Mouse (Mus musculus) embryonic facial prominence, embryonic 15.5 days (tissue): ENCODE data around the gene Zfp872. TPM values are rescaled to one million over a fixed set of nuclear protein-coding genes. Genes with fewer than 3 reads are reported as not detected.
"Not testable (repeated sequence)": the region's sequence is repeated elsewhere in the genome, so short reads cannot be mapped to it uniquely, and the experiment has no call there.

Source experiments
- ATAC-seq: fragments of 200-750 bp; cut with Nextera tagmentation; 2 replicates; pipeline ENCODE4 v1.8.0; 2017; ENCODE audit warnings: low read depth, moderate TSS enrichment; ENCODE audit not compliant: insufficient number of reproducible peaks, low FRiP score, low TSS enrichment
- H3K27ac ChIP-seq: fragments of 300-500 bp; sonication (generic); replicated peaks from 2 replicates; pipeline ENCODE4 v1.5.1; 2015; ENCODE audit warnings: mild to moderate bottlenecking, inconsistent platforms
- H3K27me3 ChIP-seq: fragments of 300-500 bp; sonication (generic); 2 replicates; pipeline ENCODE4 v1.6.1; 2015; ENCODE audit warnings: inconsistent platforms
- H3K36me3 ChIP-seq: fragments of 300-500 bp; sonication (generic); 2 replicates; pipeline ENCODE4 v1.6.1; 2015; ENCODE audit warnings: mild to moderate bottlenecking, inconsistent platforms
- H3K4me1 ChIP-seq: fragments of 300-500 bp; sonication (generic); 2 replicates; pipeline ENCODE4 v1.6.1; 2015; ENCODE audit warnings: inconsistent platforms
- H3K4me2 ChIP-seq: fragments of 300-500 bp; sonication (generic); replicated peaks from 2 replicates; pipeline ENCODE4 v1.6.1; 2015; ENCODE audit warnings: mild to moderate bottlenecking, inconsistent platforms
- H3K4me3 ChIP-seq: fragments of 300-500 bp; sonication (generic); replicated peaks from 2 replicates; pipeline ENCODE4 v1.5.1; 2015; ENCODE audit warnings: mild to moderate bottlenecking, inconsistent platforms
- H3K9ac ChIP-seq: fragments of 300-500 bp; sonication (generic); 2 replicates; pipeline ENCODE4 v1.6.1; 2015; ENCODE audit warnings: inconsistent platforms
- H3K9me3 ChIP-seq: fragments of 300-500 bp; sonication (generic); replicated peaks from 2 replicates; pipeline ENCODE4 v1.6.1; 2016; ENCODE audit warnings: inconsistent platforms
- WGBS: fragments of 180-500 bp; shearing (Covaris S2); methylation state at CpG from one replicate; pipeline ENCODE4 v1.1.7; 2015; 5-methylcytosine and 5-hydroxymethylcytosine counted together
- polyA plus RNA-seq: library from polyadenylated mRNA; unstranded; fragments of >200 nt; fragmentation: Nextera tagmentation; extraction: Ambion mirVana; gene quantifications from 2 replicates; pipeline ENCODE4 v1.2.1, GENCODE M21; 2015

Gene Zfp872
- polyA plus RNA-seq, 1 experiment from 2014 or later = 0.19 TPM

- no peak for ATAC-seq
- no peaks in the 10 kb centered on the region for H3K4me1 ChIP-seq
Observed at GRCm38 (mm10) chr9:22172318-22172717, 15.6 kb upstream of the Zfp872 start.

GRCm38 (mm10) chr9:22196412-22196811 is 8.5 kb downstream of the Zfp872 start:
- Histone ChIP-seq H3K4me2 (no peak overlapping the region), H3K4me1 (no peaks in the 10 kb centered on the region), H3K36me3 (no peaks in the 10 kb centered on the region), H3K9ac (no peak overlapping the region), H3K27me3 (no peaks in the 10 kb centered on the region), H3K4me3 (no peak overlapping the region), H3K27ac (no peak overlapping the region), H3K9me3 (peaks cover 16% of the 10 kb centered on the region)
- WGBS = 47% methylated on average over 5 of the region's 5 CpGs
- no peak for ATAC-seq

More at GRCm38 (mm10) chr9:22172318-22172717, 15.6 kb upstream of the Zfp872 start:
- 88% methylated on average over 4 of the region's 4 CpGs for WGBS
- Histone ChIP-seq H3K9me3 (no peaks in the 10 kb centered on the region), H3K27ac (no peak overlapping the region), H3K27me3 (no peaks in the 10 kb centered on the region), H3K4me3 (no peak overlapping the region), H3K9ac (no peak overlapping the region), H3K4me2 (no peak overlapping the region), H3K36me3 (no peaks in the 10 kb centered on the region)

GRCm38 (mm10) chr9:22213785-22214194 is 25.9 kb downstream of the Zfp872 start:
- ATAC-seq = no peak
- Histone ChIP-seq H3K4me2 (no peak overlapping the region), H3K27ac (no peak overlapping the region), H3K9ac (no peak overlapping the region), H3K9me3 (no peaks in the 10 kb centered on the region), H3K36me3 (no peaks in the 10 kb centered on the region), H3K27me3 (no peaks in the 10 kb centered on the region), H3K4me3 (no peak overlapping the region), H3K4me1 (no peaks in the 10 kb centered on the region)
- WGBS = 59% methylated on average over 2 of the region's 2 CpGs

GRCm38 (mm10) chr9:22214549-22214948 is 26.7 kb downstream of the Zfp872 start:
- ATAC-seq = no peak

GRCm38 (mm10) chr9:22216705-22217104 is 28.8 kb downstream of the Zfp872 start:
- no peaks in the 10 kb centered on the region for H3K9me3 ChIP-seq
- 59% methylated on average over 3 of the region's 3 CpGs for WGBS
- H3K36me3 ChIP-seq = no peaks in the 10 kb centered on the region
- no peak overlapping the region for H3K4me2 ChIP-seq
- H3K9ac ChIP-seq = no peak overlapping the region
- H3K4me1 ChIP-seq = no peaks in the 10 kb centered on the region
- H3K4me3 ChIP-seq = no peak overlapping the region
- no peak overlapping the region for H3K27ac ChIP-seq
- H3K27me3 ChIP-seq = no peaks in the 10 kb centered on the region
- ATAC-seq = no peak

More at GRCm38 (mm10) chr9:22214549-22214948, 26.7 kb downstream of the Zfp872 start:
- no peaks in the 10 kb centered on the region for H3K4me1 ChIP-seq
- no peak overlapping the region for H3K4me3 ChIP-seq
- no peak overlapping the region for H3K4me2 ChIP-seq
- H3K9ac ChIP-seq = no peak overlapping the region
- no peaks in the 10 kb centered on the region for H3K9me3 ChIP-seq
- 66% methylated on average over 2 of the region's 2 CpGs for WGBS
- no peaks in the 10 kb centered on the region for H3K27me3 ChIP-seq
- H3K27ac ChIP-seq = no peak overlapping the region
- H3K36me3 ChIP-seq = no peaks in the 10 kb centered on the region

- Histone ChIP-seq H3K4me1 (no peaks in the 10 kb centered on the region), H3K27me3 (no peaks in the 10 kb centered on the region), H3K9me3 (no peaks in the 10 kb centered on the region), H3K9ac (no peak overlapping the region), H3K4me3 (no peak overlapping the region), H3K36me3 (no peaks in the 10 kb centered on the region), H3K27ac (no peak overlapping the region), H3K4me2 (no peak overlapping the region)
- 48% methylated on average over 6 of the region's 8 CpGs for WGBS
- no peak for ATAC-seq
Observed at GRCm38 (mm10) chr9:22217858-22218493, 30.1 kb downstream of the Zfp872 start.

GRCm38 (mm10) chr9:22224066-22224465 is 36.2 kb downstream of the Zfp872 start:
- 91% methylated on average over 4 of the region's 4 CpGs for WGBS
- Histone ChIP-seq H3K4me1 (0 out of 2 replicates have a peak, but pooled peaks cover 4% of the 10 kb centered on the region), H3K27ac (no peak overlapping the region), H3K27me3 (no peaks in the 10 kb centered on the region), H3K36me3 (no peaks in the 10 kb centered on the region), H3K9ac (no peak overlapping the region), H3K9me3 (no peaks in the 10 kb centered on the region), H3K4me3 (no peak overlapping the region), H3K4me2 (no peak overlapping the region)
- no peak for ATAC-seq

GRCm38 (mm10) chr9:22224536-22225503 is 36.9 kb downstream of the Zfp872 start:
- H3K9me3 ChIP-seq = no peaks in the 10 kb centered on the region
- ATAC-seq = no peak
- peak overlapping the region; percentile 64 for H3K4me2 ChIP-seq
- 19% methylated on average over 17 of the region's 17 CpGs for WGBS
- H3K4me1 ChIP-seq = 0 out of 2 replicates have a peak, but pooled peaks cover 4% of the 10 kb centered on the region
- peak overlapping the region; percentile 95; the same call in 1 of the 2 replicates for H3K27ac ChIP-seq
- H3K4me3 ChIP-seq = peak overlapping the region; percentile 86
- no peaks in the 10 kb centered on the region for H3K36me3 ChIP-seq
- no peaks in the 10 kb centered on the region for H3K27me3 ChIP-seq
- H3K9ac ChIP-seq = peak overlapping the region; percentile 9; the same call in 1 of the 2 replicates

GRCm38 (mm10) chr9:22225581-22226388 is 37.9 kb downstream of the Zfp872 start, which contains the start of gene Zfp809:
Gene Zfp809 (plus strand): TSS chr9:22225714.
- peak within 1 kb of the TSS; percentile 95 for H3K27ac ChIP-seq
- ATAC-seq = peak; percentile 96
- H3K4me2 ChIP-seq = peak within 1 kb of the TSS; percentile 64
- under 1% methylated on average over 35 of the region's 35 CpGs for WGBS
- H3K9me3 ChIP-seq = no peaks in the 10 kb centered on the region
- H3K27me3 ChIP-seq = no peaks in the 10 kb centered on the region
- 0 out of 2 replicates have a peak, but pooled peaks cover 4% of the 10 kb centered on the region for H3K4me1 ChIP-seq
- peak within 1 kb of the TSS; percentile 74 for H3K9ac ChIP-seq
- H3K4me3 ChIP-seq = peak within 1 kb of the TSS; percentile 86
- H3K36me3 ChIP-seq = no peaks in the 10 kb centered on the region

- peak overlapping the region; percentile 64 for H3K4me2 ChIP-seq
- not testable (repeated sequence) for H3K36me3 ChIP-seq, H3K27me3 ChIP-seq, ATAC-seq, H3K9me3 ChIP-seq, H3K4me1 ChIP-seq
- 68% methylated on average over 7 of the region's 7 CpGs for WGBS
- peak overlapping the region; percentile 86 for H3K4me3 ChIP-seq
- peak overlapping the region; percentile 74; the same call in 1 of the 2 replicates for H3K9ac ChIP-seq
- 0 out of 2 replicates have a peak overlapping the region, but pooled peaks have one; percentile 95 for H3K27ac ChIP-seq
Observed at GRCm38 (mm10) chr9:22226389-22226673, 38.4 kb downstream of the Zfp872 start.

- H3K4me1 ChIP-seq = 0 out of 2 replicates have a peak, but pooled peaks cover 4% of the 10 kb centered on the region
- no peaks in the 10 kb centered on the region for H3K27me3 ChIP-seq
- no peak overlapping the region for H3K9ac ChIP-seq
- WGBS = 90% methylated on average over 15 of the region's 15 CpGs
- no peak overlapping the region for H3K4me3 ChIP-seq
- H3K9me3 ChIP-seq = no peaks in the 10 kb centered on the region
- ATAC-seq = no peak
- H3K4me2 ChIP-seq = no peak overlapping the region
- H3K27ac ChIP-seq = no peak overlapping the region
- no peaks in the 10 kb centered on the region for H3K36me3 ChIP-seq
Observed at GRCm38 (mm10) chr9:22226846-22227245, 39.0 kb downstream of the Zfp872 start.
